7 mouse cellular contexts compared by ENCODE assay signal in genomic region chr7:27576914-27577313, GRCm38 (mm10). TPM values are rescaled to one million over a fixed set of nuclear protein-coding genes. Genes with fewer than 3 reads are reported as not detected.
DNase-seq lines count a peak whose midpoint lies in the region; ATAC-seq lines count a peak whose summit lies in the region.

No protein-coding gene starts in this region.

- no peaks in the 10 kb centered on the region for H3K9me3 ChIP-seq in kidney, embryonic 16.5 days (ENCODE audit: low read length)
- no peaks in the 10 kb centered on the region for H3K9me3 ChIP-seq in forebrain, embryonic 13.5 days (replicated peaks)

- intact Hi-C loops in left cerebral cortex, postnatal 4 days (cut with DNase I) = no loop called here

- H3K4me3 ChIP-seq in kidney, embryonic 16.5 days (ENCODE audit: low read length) = no peak overlapping the region
- H3K4me3 ChIP-seq in forebrain, embryonic 13.5 days = no peak overlapping the region

- H3K4me2 ChIP-seq in kidney, embryonic 16.5 days (replicated peaks; ENCODE audit: low read depth, low read length) = no peak overlapping the region
- no peak overlapping the region for H3K4me2 ChIP-seq in forebrain, embryonic 13.5 days

- peaks cover 58% of the 10 kb centered on the region for H3K36me3 ChIP-seq in kidney, embryonic 16.5 days (ENCODE audit: insufficient read depth, low read length)
- H3K36me3 ChIP-seq in forebrain, embryonic 13.5 days (ENCODE audit: poor library complexity, severe bottlenecking) = peaks cover 92% of the 10 kb centered on the region

- 0 out of 2 replicates have a peak, but pooled peaks have one; percentile 19 for ATAC-seq in kidney, embryonic 16.5 days (ENCODE audit: low FRiP score, low TSS enrichment)
- peak; percentile 76 for ATAC-seq in megakaryocyte, adult 5-6 weeks (ENCODE audit: poor library complexity, severe bottlenecking)
- no peak for ATAC-seq in forebrain, embryonic 13.5 days

- WGBS in kidney, embryonic 16.5 days = 69% methylated on average over 6 of the region's 6 CpGs
- WGBS in forebrain, embryonic 13.5 days = 68% methylated on average over 6 of the region's 6 CpGs

- no peak overlapping the region for H3K27ac ChIP-seq in kidney, embryonic 16.5 days (ENCODE audit: low read length)
- H3K27ac ChIP-seq in forebrain, embryonic 13.5 days = no peak overlapping the region

- peak; percentile 43 for DNase-seq in left cerebral cortex, postnatal 4 days
- no peak for DNase-seq in left cerebral cortex, adult 11 months (ENCODE audit: low spot score)
- DNase-seq in T-cell, adult 2 months (ENCODE audit: low spot score) = peak; percentile 52
- DNase-seq in cerebellum, adult 8-10 months = peak; percentile 58

- no peak overlapping the region for H3K9ac ChIP-seq in kidney, embryonic 16.5 days (replicated peaks; ENCODE audit: low read length)
- no peak overlapping the region for H3K9ac ChIP-seq in forebrain, embryonic 13.5 days

- H3K27me3 ChIP-seq in kidney, embryonic 16.5 days (ENCODE audit: insufficient read depth, low read length) = no peaks in the 10 kb centered on the region
- H3K27me3 ChIP-seq in forebrain, embryonic 13.5 days = no peaks in the 10 kb centered on the region

- no peaks in the 10 kb centered on the region for H3K4me1 ChIP-seq in kidney, embryonic 16.5 days (ENCODE audit: insufficient read depth, low read length)
- no peaks in the 10 kb centered on the region for H3K4me1 ChIP-seq in forebrain, embryonic 13.5 days

RNA-seq across cellular contexts. Expression of gene Akt2, which starts 14.4 kb away (rescaled TPM):
- 10 to 100 TPM; 68.1 to 72.0 TPM for total RNA-seq in left cerebral cortex, postnatal 4 days (2021)
- polyA plus RNA-seq in kidney, embryonic 16.5 days (2015; fragmentation: Nextera tagmentation; extraction: Ambion mirVana) = 110 and 112 TPM in 2 replicates
- 40.2 TPM in 2 replicates for total RNA-seq in megakaryocyte, adult 5-6 weeks (2015)
- 53.8 and 55.7 TPM in 2 replicates for total RNA-seq in megakaryocyte, adult 5-6 weeks (2017)
- polyA plus RNA-seq in forebrain, embryonic 13.5 days (2015; fragmentation: Nextera tagmentation; extraction: Ambion mirVana) = 75.2 and 82.2 TPM in 2 replicates

RNA-seq across cellular contexts. Expression of gene 2310022A10Rik, which starts 23.9 kb away (rescaled TPM):
- total RNA-seq in left cerebral cortex, postnatal 4 days (2021) = 10 to 100 TPM; 27.4 to 33.1 TPM
- 25.1 and 30.4 TPM in 2 replicates for polyA plus RNA-seq in kidney, embryonic 16.5 days (2015; fragmentation: Nextera tagmentation; extraction: Ambion mirVana)
- 9.4 and 9.9 TPM in 2 replicates for total RNA-seq in megakaryocyte, adult 5-6 weeks (2015)
- 3.3 and 7.2 TPM in 2 replicates for total RNA-seq in megakaryocyte, adult 5-6 weeks (2017)
- polyA plus RNA-seq in forebrain, embryonic 13.5 days (2015; fragmentation: Nextera tagmentation; extraction: Ambion mirVana) = 35.1 and 36.5 TPM in 2 replicates

RNA-seq across cellular contexts. Expression of gene Pld3, which starts 23.9 kb away (rescaled TPM):
- 100 to 1,000 TPM; 175 to 222 TPM for total RNA-seq in left cerebral cortex, postnatal 4 days (2021)
- polyA plus RNA-seq in kidney, embryonic 16.5 days (2015; fragmentation: Nextera tagmentation; extraction: Ambion mirVana) = 121 and 122 TPM in 2 replicates
- 7.7 and 19.6 TPM in 2 replicates for total RNA-seq in megakaryocyte, adult 5-6 weeks (2015)
- 6.6 and 8.0 TPM in 2 replicates for total RNA-seq in megakaryocyte, adult 5-6 weeks (2017)
- polyA plus RNA-seq in forebrain, embryonic 13.5 days (2015; fragmentation: Nextera tagmentation; extraction: Ambion mirVana) = 68.2 and 72.8 TPM in 2 replicates

RNA-seq across cellular contexts. Expression of gene Hipk4, which starts 53.8 kb away (rescaled TPM):
- 1 to 10 TPM in 1 of 2 experiments, under 1 TPM in 1; 0.40 to 1.1 TPM for total RNA-seq in left cerebral cortex, postnatal 4 days (2021)
- polyA plus RNA-seq in kidney, embryonic 16.5 days (2015; fragmentation: Nextera tagmentation; extraction: Ambion mirVana) = 0.70 and 0.73 TPM in 2 replicates
- total RNA-seq in megakaryocyte, adult 5-6 weeks (2015) = not detected in 2 replicates
- not detected in 2 replicates for total RNA-seq in megakaryocyte, adult 5-6 weeks (2017)
- polyA plus RNA-seq in forebrain, embryonic 13.5 days (2015; fragmentation: Nextera tagmentation; extraction: Ambion mirVana) = 0.50 and 0.56 TPM in 2 replicates

Comparison
In these comparisons a context has a peak if more than half of its experiments do, and no peak if none do; other contexts are left out.
1. RNA of gene Pld3, which starts 23.9 kb away (total RNA-seq): 175 to 222 TPM in left cerebral cortex, postnatal 4 days; 6.6 to 19.6 TPM in megakaryocyte, adult 5-6 weeks; every median in the first group is over 4 times any median in the second.